Mouse (Mus musculus) urinary bladder, postnatal 14 days (tissue): Measurements from ENCODE around the gene Stx16.

Experiments used
- DNase-seq: peaks from one replicate; pipeline ENCODE4 v3.0.0; 2021; ENCODE audit warnings: low spot score

Stx16 gene

DNA sequence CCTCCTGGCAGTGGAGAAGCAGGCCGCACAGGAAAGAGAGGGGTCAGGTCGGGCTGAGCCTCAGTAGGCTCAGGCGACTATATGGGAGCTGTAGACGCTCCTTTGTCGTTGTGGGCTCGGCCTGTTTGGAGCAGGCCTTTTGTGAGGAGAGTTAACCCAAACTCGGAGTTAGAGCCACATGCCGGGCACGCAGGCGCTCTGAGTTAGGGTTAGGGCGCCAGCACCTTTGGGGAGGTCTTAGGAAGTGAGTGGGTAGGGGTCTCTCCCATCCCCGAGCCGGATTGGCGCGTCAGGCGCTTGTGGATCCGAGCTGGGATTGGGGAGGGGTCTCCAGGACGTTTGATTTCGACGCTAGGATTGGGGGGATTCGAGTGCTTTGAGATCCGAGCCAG lies 321 bp downstream of the Stx16 start:
- no peak for DNase-seq

DNA sequence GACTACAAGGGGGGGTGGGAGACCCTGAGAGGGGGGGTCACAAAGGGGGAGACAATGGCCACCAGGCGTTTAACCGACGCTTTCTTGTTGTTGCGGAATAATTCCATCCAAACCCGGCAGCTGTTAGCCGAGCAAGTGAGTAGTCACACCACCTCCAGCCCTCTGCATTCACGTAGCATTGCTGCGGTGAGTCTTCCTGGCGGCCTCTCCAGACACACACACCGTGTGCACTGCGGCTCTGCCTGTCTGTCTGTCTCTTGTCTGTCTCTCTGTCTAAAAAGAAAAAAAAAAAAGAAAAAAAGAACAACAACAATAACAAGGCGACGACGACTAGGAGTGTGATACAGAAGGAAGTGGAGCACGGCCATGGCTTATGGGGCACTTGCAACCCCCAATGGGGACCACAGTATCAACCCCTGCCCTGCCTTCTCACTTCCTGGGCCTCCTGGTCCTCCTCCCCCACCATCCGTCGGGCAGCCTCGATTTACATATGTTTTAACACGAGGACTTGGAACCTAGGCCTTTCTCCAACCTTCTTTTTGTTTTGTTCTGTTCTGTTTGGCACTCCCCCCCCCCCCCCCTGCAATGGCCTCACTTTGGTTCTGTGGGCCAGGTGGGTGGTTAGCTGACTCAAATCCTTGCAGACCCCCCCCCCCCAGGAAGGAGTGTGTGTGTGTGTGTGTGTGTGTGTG lies 1.0 kb downstream of the Stx16 start:
- DNase-seq, result no peak

DNA sequence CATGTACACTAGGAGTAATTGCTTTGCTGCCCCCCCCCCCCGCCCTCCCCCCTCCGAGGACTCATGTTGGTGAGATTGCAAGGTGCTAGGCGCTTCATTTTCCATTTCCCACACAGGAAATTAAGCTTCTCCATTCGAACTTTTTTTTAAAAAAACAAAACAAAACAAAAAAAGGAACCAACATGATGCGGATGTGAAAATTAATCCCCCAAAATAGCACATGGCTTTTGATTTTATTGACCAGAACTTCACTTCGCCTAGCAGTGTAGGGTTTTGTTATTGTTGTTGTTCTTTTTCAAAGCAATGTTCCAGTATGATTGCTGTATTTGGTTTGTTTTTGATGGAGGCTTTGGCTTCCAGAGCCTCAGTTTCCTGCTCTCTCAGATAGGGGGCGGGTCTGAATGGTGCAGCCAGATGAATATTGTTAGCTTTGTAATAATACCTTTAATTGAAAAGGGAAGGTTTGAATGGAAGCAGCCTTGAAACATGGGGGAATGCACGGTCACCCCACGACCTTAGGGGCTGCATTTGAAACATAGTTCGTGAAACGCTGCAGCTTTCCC lies 1.7 kb downstream of the Stx16 start:
- no peak for DNase-seq

DNA sequence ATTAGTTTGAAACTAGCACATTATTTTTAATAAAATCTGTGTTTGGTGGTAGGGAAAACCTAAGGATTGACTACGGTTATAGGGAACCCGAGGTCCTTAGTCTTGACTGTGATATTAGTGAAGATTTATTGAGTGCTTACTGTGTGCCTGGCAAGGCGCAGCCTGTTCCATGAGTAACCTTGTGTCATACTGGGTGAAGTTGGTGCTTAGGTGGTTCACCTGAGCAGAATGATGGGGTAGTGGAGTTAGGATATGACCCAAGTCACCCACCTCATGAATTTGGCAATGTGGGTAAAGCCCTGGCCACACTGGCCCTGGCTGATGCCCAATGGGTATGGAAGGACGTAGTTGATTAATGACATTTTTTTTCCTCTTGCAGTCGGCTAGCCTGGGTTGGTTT lies 5.7 kb downstream of the Stx16 start:
- no peak for DNase-seq

DNA sequence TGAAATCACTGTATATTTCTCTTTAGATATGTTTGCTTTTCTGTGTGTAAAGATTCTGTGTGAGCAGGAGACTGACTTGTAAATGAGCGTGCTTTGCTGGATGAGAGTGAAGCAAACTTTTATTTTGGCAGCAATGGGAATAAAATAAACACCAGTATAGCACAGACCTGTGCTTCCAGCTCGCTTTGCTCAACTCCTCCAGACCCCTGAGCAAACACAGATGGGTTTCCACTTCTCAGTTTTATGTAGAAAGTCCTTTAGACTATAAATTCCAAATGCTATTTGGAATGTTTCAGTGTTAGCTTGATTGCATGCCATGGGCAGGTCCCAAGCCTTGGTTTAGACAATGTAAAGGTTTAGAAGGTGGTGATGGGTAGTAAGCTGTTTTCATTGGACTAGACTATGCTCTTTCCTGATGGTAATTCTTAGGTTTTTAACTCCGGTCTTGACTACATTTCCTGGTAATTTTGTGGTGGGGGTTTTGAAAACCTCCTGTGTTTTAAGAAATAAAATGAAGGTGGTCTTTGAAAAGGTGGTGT lies 6.3 kb downstream of the Stx16 start:
- no peak for DNase-seq

DNA sequence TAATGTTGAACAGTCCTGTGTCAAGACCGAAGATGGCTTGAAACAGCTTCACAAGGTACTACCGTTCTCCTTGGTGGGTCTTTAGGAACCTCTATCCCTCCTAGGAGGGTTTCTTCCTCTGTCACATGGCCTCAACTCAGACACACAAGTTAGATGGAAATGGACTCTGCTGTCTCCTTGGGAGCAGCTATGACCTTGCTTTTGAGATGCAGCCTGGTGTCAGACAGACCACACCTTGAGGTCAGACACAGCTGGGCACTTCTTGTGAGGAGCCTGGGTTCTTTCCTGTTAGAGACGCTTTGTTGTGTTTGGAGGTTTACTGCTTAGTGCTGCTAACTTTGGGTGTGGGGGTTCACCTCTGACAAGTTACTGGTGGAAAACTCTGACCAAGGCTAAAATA lies 19.0 kb downstream of the Stx16 start:
- no peak for DNase-seq

DNA sequence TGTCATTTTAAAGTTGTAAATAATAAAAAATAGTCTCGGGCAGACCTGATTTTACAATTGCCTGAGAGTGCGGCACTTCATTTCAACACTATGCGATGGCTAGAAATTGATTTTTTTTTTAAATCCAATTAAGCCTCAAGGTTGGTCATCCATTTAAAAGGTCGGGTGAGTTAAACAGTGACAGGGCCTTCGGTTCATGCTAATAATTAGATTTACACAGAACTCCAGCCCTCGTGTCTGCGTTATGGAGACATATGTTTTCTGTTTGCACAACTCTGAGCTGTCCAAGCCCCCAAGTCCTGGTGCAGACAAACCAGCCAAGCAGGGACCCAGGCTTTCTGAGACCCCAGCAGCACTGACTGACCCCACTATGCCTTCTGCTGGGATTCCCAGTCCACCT lies 26.3 kb downstream of the Stx16 start:
- no peak for DNase-seq

DNA sequence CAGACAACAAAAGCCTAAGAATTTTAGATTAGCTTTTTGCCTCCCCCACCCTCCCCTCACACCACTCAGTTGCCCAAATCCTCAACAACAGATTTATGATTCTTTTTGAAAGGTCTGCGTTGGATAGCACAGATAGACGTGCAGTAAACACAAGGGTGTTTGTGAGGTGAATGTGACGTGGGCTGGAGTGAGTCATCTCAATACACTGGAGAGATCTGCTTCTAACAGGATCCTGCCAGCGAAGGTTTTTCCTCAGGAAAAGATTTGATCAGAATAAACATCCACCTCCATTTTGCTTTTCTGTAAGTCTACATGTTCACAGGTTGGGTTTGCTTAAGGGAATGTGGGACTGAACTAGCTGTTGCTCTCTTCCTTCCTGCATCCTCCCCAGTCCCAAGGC lies 27.4 kb downstream of the Stx16 start:
- DNase-seq, result no peak

DNA sequence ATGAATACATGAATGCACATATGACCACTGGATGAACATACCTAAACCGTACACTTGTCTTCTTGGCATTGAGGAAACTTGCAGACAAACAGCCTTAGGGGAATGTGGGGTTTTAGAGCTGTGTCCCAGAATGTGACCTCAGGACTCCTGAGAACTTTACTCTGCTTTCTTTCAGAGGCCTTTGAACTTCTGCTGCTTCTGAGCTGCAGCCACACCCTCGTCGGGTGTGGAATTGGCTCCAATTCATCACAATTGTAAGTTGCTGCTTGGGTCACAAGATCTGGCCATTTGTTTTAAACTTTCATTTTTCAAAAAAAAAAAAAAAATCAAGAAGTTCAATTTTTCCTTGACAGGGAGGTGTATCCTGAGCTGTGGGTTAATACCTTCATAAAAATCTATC lies 31.3 kb downstream of the Stx16 start:
- no peak for DNase-seq

DNA sequence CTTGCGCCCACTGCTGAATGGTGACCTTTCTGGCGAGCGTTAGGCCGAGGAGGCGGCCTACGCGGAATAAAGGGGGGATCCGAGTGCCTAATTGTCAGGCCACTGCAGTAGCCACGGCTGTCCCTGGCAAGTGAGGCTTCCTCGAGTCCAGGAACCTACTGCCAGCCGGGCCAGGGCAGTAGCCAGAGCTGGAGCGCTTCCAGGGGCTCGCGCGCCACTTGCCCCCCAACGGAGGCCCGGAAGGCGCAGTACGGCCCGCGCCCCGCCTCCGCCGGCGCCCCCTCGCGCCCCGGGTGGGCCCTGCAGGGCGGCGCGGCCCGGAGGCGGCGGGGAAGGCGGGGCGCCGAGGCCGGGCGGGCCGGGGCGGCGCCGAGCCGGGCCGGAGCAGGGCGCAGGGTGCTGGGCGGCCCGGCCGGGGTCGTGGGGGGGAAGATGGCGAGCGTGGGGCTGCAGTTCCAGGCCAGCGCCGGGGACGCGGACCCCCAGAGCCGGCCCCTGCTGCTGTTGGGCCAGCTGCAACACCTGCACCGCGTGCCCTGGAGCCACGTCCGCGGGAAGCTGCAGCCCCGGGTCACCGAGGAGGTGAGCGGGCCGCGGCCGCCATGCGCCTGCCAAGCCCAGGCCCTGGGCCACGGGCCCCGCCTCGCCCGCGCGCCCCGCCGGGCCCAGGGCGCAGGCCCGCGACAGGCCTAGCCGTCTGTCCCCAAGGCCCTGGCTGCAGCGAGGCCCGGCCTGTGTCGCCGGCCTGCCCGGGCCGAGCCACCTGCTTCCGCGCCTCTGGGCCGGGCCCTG lies 34.1 kb downstream of the Stx16 start, which contains the start of gene Npepl1:
Npepl1 (plus strand) TSS at position 359 of the 792 bp plus-strand sequence.
- peak; percentile 58 for DNase-seq

DNA sequence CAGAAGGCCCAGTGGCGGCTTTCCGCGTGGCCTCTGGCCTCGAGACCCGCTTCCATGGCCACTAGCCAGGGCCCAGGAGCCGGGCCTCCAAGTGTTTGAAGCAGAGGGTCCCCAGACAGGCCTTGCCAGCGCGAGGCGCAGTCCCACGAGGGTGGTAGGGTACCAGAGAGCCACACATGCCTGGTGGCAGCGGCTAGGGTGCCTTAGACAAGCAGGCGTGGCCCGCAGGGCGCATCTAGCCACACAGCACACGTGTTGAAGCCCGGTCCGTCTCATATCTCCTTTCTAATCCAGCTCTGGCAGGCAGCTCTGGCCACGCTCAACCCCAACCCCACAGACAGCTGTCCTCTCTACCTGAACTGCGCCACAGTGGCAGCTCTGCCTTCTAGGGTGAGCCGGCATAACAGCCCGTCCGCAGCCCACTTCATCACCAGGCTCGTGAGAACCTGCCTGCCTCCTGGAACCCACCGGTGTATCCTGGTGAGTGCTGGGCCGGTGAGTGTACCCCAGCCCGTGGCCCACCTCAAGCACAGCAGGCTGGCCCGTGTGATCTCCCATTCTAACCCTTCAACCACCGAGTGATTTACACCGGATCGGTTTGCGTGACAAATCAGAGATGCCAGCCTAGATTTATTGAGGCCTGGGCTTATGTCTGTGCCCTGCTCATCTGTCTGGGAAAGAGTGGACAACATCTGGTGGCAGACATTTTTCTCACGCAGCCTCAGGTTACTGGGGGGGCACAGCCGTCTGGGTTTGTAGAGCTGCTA lies 34.9 kb downstream of the Stx16 start:
- DNase-seq, result peak; percentile 24

DNA sequence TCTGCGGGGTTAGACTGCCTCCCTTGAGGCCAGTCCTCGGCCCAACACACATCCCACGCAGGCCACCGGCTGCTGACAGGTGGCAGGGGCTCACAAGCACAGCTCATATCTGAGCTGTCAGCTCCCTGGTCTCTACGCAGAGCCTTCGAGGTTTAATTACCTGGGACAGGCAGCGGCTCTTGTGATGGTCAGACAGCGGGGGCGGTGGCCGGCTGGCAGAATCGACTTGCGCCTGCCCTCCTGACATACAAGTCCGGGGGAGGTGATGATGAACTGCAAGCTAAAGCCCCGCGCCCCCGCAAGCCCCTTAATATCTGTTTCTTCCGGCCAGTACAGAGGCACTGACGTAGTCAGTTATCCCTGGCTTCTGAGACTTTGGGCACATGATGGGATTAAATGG lies 36.8 kb downstream of the Stx16 start:
- no peak for DNase-seq

DNA sequence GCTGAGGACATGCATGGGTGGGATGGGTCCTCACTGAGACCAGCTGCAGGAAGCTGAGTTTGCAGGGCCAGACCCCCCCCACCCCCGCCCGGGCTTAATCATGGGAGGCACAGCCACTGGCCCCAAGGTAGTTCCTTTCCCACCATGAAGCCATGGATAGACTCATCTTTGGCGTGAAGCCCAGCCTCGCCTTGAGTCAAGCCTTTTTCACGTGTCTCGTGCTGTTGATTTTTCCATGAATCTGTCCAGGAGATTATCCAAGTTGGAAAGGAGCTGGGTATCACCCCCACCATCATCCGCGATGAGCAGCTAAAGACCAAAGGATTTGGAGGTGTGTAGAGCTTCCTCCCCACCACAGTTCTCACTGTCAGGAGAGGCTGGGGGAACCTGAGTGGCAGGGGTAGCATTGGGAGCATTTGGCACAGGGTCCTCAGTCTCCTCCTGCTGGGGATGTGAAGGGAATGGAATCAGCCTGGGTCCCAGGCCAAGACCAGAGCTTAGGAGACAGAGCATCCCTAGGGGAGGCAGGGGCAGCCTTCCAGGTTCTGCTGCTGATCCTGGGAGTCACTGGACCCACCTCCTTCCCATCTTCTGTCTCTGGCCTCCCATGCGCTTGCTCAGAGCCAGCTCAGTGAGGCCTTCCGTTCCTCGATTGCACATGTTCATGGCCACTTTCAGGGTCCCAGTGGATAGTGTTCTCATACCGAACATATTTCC lies 38.2 kb downstream of the Stx16 start:
- peak; percentile 42 for DNase-seq

DNA sequence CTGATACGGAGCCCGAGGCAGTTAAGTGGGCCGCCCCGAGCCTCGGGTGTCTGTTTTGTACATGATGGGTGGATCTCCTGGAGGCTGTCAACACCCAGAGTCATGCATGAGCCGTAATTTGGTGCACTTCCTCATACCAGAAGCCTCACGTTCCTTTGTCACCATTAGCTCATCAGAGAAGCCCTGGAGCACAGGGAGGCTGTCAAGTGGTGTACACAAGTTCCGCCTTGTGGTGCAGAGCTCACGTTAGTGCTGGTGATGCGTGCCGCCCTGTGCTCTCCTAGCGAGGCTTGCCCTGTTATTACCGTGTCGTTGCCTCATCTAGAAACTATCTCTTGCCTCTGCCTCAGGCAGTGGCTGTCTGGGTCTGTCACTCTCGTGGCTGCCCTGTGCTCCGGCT lies 40.8 kb downstream of the Stx16 start:
- DNase-seq, result no peak

DNA sequence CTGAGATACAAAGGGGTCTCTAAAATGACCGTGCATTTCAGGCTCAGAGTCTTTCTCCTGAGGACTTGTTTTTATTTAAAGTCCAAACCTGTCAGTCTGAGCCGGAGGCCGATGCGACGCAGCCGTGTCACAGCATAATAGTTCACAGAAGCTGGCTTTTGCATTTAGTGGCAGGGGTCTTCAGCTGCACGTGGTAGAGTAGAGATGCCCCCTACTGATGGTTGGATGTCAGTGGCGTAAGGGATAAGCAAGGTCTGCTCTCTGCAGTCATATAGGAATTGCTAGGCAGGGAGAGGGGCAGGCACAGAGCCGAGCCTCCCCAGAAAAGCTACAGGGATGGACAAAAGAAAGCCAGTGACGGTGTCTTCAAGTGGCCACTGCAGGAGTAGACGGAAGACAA lies 42.0 kb downstream of the Stx16 start:
- DNase-seq, result no peak

DNA sequence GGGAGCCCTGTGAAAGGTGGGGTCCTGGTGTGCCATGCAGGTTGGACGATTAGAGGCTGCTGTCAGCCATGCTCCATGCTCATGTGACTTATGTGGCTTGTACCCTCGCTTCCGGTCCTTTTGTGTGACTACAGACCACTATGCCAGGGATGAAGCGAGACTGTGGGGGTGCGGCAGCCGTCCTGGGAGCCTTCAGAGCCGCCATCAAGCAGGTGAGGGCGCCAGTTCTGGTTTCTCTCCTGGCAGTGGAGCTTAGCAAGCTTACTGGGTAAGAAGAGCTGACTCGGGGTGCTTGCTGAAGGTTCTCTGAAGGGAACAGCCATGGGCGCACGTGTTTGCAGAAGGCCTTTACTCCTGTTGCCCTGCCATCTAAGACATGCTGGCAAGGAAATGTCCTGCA lies 43.2 kb downstream of the Stx16 start:
- DNase-seq, result no peak

DNA sequence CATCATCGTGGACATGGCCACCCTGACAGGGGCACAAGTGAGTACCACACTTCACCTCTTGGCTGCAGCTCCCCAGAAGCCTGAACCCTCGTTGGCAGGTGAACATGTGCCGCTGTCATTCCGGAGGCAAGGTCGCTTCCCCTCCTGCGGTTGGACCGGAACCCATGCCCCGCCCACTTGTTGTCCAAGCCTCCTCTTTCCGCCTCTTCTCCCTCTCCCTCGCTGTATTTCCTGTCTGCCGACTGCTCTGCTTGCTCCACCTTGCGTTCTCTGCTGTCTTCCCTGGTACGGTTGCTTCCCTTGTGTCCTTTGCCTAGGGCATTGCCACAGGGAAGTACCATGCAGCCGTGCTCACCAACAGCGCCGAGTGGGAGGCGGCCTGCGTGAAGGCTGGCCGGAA lies 44.5 kb downstream of the Stx16 start:
- DNase-seq, result no peak

DNA sequence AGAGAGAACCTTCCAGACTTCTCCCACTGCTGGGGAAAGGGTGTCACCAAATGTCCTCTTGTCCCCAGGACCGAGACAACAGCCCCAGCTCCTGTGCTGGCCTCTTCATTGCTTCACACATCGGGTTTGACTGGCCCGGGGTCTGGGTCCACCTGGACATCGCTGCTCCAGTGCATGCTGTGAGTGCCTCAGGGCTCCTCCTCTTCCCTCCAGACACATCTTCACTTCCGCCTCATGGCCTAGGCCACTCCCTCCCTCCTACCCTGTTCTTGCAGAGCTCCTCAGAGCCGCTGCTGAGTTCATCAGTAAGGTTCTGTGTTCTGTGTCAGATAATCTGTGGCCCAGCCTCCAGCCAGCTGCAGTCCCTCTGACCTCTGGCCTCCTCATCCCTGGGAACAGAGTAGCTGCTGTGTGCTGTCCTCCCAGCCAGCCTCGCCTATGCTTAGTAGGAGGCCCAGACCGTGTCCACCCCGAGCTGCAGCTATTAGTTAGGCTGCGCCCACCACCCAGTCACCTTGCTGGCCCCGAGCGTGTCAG lies 45.4 kb downstream of the Stx16 start:
- DNase-seq, result no peak

DNA sequence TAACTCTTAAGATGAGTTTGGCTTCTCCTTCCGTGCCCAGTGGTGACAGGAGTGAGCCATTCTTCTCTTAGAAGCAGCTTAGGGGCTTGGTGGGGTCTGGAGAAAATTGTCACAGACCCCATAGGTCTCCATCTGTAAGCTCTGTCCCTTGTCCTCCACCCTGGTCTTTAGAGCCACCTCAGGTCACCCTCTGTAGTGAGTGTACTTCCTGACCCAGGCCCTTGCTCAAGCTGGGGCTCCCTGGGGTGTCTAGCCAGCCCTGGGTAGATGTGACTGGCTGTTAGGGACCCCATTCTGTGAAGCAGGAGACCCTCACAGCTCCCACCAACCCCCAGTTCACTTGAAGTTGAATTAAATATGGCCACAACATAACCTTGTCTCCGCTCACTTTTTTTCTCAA lies 46.2 kb downstream of the Stx16 start:
- no peak for DNase-seq

DNA sequence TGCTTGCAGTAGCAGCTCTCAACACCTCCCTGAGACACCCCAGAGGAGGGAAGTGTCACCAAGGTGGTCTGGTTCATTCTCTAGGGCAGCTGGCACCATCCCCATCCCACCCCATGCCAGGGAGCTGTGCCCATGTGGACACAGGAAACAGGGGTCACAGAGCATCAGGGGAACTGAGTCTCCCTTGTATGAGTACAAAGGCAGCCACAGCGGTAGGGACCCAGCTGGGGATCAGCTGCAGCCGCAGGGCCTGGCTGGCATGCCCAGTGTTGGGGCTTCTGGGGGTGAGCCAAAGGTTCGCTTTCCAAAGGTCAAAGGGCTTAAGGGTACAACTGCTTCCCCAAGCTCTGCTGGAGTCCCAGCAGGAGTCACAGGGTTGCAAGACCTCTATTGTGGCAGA lies 47.6 kb downstream of the Stx16 start:
- DNase-seq, result no peak
